Mouse (Mus musculus) erythroblast, adult 5-6 weeks (primary cell): Measurements from ENCODE around the gene Ints1. TPM values are rescaled to one million over a fixed set of nuclear protein-coding genes. Genes with fewer than 3 reads are reported as not detected.

Experiments used
- ATAC-seq: replicated peaks from 2 replicates; pipeline ENCODE4 v1.8.0; 2016; ENCODE audit warnings: moderate number of reproducible peaks, mild to moderate bottlenecking, moderate TSS enrichment, inconsistent platforms; ENCODE audit not compliant: poor library complexity, low FRiP score, severe bottlenecking
- total RNA-seq, 2 experiments: library from RNA; stranded (forward) in 1 of 2; stranded (reverse) in 1 of 2; fragments of 150-400 nt in 1 of 2; fragments of 200-764, 138-1000 nt in 1 of 2; gene quantifications; 2 replicates each; pipeline versions ENCODE4 v1.2.3 to v1.2.4; 2015 to 2017; ENCODE audit warnings: low replicate concordance in 2 of 2

Gene Ints1
- total RNA-seq (2015; ENCODE audit: low replicate concordance), result 21.3 and 30.7 TPM in 2 replicates
- 10.9 and 28.0 TPM in 2 replicates for total RNA-seq (2017; ENCODE audit: low replicate concordance)

- peak; percentile 92 for ATAC-seq
Observed at GRCm38 (mm10) chr5:139775216-139775926, at the start of gene Ints1. Ints1 (minus strand) TSS chr5:139775674.

DNA sequence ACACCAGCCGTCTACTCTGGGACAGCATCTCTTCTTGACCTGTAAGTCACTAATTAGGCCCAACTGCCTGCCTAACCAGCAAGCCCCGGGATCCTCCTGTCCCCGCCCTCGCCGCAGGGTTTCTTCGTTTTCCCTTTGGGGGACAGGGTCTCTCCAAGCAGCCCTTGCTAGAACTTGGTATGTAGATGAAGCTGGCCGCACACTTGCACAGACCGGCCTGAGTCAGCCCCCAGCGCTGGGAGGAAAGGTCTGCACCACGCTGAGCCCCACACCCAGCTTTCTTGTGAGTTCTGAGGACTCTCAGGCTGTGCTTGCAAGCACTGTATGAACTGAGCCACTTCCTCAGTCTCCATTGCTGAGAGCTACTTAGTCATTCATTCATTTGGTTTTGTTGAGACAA, 49.1 kb upstream of the Ints1 start:
- ATAC-seq, result no peak

DNA sequence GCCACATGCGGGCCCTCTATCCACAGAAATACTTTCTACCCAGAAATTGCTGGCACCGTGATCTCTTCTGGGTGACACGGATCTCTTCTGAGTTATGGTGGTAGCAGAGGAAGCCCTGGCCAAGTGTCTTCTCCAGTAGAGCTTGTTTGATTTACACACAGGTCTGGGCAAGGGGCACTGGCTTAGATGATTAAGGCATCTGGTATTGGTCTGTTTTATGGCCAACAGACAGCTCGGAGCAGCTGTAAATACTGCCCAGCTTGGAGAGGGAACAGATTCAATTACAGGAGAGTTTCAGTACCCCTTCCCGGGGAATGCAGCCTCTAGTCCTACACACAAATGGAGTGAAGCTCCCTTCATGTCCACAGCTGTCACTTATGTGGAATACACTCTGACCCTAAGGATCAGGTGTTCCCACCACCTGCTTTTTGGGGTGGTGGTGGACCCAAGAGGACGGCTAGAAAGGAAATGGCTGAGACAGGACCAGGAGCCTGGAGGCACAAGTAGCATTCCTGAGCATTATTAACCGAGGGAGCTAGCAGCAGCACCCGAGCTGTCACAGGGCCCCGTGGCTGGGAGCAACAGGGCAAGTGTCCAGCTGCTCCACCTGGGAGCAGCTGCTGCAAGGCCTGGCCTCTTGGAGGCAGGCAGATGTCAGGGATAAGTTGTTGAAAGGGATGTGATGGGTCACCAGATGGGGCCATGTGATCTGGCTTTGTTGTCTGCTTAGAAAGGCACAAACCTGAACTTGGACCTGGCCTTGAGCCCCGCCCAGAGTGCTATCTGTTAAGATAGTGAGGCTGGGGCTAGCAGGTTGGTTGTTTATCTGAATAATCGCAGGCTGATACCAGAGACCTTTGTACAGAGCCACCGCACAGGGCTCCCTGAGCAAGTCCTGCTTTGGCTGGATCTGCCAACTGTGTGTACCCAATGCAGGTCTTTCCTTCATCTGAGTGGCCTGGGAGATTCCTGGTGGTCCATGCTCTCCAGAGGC, 46.3 kb upstream of the Ints1 start:
- ATAC-seq, result no peak

GRCm38 (mm10) chr5:139819538-139820181, 44.2 kb upstream of the Ints1 start, which contains the start of gene Tmem184a:
Tmem184a (minus strand) TSS chr5:139819917.
- no peak for ATAC-seq

GRCm38 (mm10) chr5:139818801-139819200, 43.3 kb upstream of the Ints1 start:
- ATAC-seq, result peak; percentile 78

GRCm38 (mm10) chr5:139818056-139818455, 42.6 kb upstream of the Ints1 start:
- ATAC-seq, result 0 out of 2 replicates have a peak, but pooled peaks have one; percentile 7

- ATAC-seq, result peak; percentile 44
Observed at GRCm38 (mm10) chr5:139817292-139817691, 41.8 kb upstream of the Ints1 start.

GRCm38 (mm10) chr5:139816445-139816844, 41.0 kb upstream of the Ints1 start:
- no peak for ATAC-seq

DNA sequence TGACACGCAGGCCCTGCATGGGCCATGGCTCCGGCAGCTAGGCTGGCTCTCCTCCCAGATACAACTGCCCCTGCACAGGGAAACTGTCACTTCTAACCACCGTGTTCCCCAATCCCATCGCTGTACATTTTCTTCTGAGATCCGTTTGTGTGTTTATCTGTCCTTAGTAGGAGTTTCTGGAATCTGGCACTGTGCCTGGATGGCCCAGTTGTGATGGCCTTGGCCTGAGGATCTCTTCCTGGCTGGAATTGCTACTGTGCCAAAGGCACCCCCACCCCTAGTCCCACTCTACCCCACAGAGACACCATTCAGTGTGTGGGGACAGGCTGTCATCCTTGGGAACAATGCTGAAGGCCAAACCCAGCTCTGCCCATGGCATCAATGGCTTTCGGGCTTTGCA, 40.5 kb upstream of the Ints1 start:
- no peak for ATAC-seq

GRCm38 (mm10) chr5:139813963-139814381, 38.5 kb upstream of the Ints1 start:
- ATAC-seq, result no peak

- ATAC-seq, result no peak
Observed at GRCm38 (mm10) chr5:139813126-139813490, 37.6 kb upstream of the Ints1 start.

DNA sequence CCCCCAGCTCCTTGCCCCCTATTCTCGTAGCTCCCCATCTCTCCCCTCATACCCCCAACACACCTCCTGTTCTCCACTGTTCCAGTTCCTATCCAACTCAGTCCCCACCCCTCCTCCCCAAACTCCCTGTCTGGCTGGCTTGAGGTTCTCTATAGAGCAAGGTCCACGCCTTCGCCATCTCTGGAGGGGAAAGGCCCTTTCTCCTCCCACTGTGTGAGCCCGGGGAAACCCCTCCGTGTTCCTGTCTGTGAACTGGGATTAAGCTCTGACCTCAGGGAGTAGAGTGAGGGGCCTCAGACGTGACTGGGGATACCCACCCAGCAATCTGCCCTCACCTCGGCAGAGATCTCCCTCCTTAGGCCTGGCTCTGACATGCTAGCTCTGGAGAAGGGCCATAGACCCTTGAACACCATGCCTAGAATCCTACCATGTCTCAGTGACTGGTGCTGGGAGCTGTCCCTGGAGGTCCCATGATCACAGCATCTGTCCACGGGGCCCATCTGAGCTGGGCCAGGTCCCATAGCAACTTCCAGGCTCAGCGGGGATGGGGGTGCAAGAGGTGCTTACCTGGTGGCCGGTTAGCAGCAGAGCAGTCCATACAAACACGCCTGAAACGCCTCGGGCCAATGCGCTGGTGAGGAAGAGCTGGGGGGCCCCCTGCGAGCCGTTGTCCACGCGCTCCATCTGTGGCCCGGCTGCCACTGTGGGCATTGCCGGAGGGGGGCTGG, 37.1 kb upstream of the Ints1 start:
- no peak for ATAC-seq

DNA sequence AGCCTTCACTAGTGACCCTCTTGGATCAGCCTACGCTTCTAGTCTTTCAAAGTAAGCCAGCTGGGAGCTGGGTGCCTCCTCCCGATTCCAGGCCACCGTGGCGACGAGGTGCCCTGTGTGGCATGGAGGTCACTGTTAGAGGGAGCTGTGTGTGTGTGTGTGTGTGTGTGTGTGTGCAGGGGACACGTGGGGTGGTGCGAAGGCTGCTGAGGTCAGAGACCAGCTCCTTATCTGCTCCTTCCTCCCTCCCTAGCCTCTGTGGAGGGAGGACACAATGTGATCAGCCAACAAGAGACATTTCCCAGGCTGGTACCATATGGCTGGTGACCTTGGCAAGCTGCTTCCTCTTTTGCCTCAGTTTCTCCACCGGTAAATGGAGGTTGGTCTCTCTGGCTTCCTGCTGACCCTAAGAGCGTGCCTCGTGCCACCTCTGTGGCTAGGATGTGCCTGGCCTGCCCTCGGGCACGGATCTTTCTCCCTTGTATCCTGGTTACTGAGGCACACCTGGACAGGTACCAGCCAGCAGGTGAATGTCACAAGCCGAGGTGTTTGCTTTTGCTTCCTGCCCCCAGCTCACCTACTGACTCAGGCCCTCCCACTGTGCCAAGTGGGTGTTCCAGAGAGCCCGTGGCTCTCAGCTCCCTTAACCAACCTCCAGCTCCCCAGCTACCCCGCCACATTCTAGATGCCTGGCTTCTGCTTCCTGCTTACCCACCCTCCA, 36.4 kb upstream of the Ints1 start:
- peak; percentile 44 for ATAC-seq

- ATAC-seq, result peak; percentile 31; the same call in 1 of the 2 replicates
Observed at GRCm38 (mm10) chr5:139809397-139809796, 33.9 kb upstream of the Ints1 start.

DNA sequence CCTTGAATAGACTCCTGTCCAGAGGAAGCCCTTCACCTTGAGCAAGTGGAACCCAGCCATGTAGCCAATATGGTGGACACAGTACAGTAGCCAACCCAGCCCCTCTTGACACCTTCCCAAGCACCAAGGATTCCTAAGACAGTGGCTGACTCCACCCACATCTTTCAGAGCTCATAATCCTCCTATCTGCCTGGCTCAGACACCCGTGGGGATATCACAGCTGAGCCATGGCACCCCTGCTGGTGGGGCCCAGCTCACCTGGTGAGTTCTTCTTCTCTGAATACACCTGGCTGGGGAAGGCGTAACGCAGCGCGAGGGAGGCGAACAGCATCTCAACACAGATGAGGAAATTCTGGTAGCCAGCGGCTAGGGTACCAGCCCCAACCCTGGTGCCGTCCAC, 30.4 kb upstream of the Ints1 start:
- ATAC-seq, result peak; percentile 44

GRCm38 (mm10) chr5:139804573-139805111, 29.2 kb upstream of the Ints1 start:
- peak; percentile 24 for ATAC-seq

DNA sequence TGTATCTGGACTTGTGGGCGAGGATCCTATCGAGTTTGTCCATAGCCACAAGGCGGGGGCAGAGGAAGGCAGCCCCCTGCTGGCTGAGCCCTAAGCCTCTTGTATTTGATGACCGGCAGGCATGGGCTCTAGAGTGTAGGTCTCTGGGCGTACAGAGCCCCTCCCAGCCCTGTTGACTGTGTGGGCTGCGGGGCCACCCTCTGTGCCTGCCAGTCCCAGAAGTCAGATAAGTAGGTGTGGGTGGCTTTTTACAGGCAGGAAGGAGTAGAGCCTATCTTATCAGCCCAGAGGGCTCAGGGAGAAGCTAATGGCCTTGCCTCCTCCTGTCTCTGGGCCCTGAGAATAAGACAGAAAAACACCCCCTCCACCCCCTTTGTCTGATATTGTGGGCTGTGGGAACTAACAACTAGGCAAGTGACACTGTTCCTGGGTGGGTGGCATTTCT, 28.7 kb upstream of the Ints1 start:
- ATAC-seq, result peak; percentile 66

DNA sequence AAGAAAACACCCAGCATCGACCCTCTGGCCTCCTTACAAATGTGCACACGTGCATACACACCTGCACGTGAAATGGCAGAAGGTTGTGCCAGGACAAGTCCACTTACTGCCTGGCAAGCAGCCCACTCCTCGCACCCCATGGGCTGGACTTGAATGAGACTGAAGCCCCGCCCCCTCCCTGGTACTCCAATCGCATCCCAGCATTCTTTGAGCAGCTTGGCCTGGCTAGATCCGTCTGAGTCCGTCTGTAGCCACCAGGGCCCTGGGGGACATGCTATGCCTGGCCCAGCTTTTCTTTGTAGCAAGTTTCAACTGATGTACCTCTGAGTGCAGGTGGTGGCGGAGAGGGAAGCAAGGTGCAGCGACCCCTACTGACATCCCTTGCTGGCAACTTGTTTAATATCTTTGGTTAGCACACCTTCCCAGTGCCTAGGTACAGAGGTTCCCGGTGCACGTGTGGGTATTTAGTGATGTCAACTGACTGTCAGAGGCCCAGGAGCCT, 28.2 kb upstream of the Ints1 start:
- peak; percentile 57 for ATAC-seq
